Mouse (Mus musculus) adipose tissue, adult 10 weeks (tissue): Measurements from ENCODE around the gene Grm4. TPM values are rescaled to one million over a fixed set of nuclear protein-coding genes. Genes with fewer than 3 reads are reported as not detected.

Source experiments
- polyA plus RNA-seq: library from polyadenylated mRNA; stranded (reverse); fragments of 350-450 nt; fragmentation: Illumina TruSeq; extraction: RNeasy Lipid Tissue Mini Kit (QIAGEN cat#74804); gene quantifications from one replicate; pipeline ENCODE4 v1.2.3, GENCODE M21; 2014; ENCODE audit warnings: low read depth, low replicate concordance

The Grm4 gene
- polyA plus RNA-seq: not detected

GRCm38 (mm10) chr17:27521303-27521702 lies at the start of gene Grm4:
Gene Grm4 (minus strand): TSS chr17:27521403.

GRCm38 (mm10) chr17:27565163-27565941 lies 44.1 kb upstream of the Grm4 start, which contains the start of gene AI413582:
Gene AI413582 (minus strand): TSS chr17:27565756.

GRCm38 (mm10) chr17:27556315-27557011 lies 35.3 kb upstream of the Grm4 start, which contains the start of gene Hmga1:
Gene Hmga1 (plus strand): TSS chr17:27556497.

Other genes with a start within 250 kb of the Grm4 start
- 35.1 TPM for gene Hmga1, start 35.1 kb upstream of the Grm4 start, polyA plus RNA-seq
- 27.0 TPM for gene AI413582, start 44.4 kb upstream of the Grm4 start, polyA plus RNA-seq
- gene Nudt3, start 102.1 kb upstream of the Grm4 start, polyA plus RNA-seq: 74.8 TPM
- gene RPS10-NUDT3, start 113.8 kb upstream of the Grm4 start, polyA plus RNA-seq: not detected
- gene Rps10, start 115.3 kb upstream of the Grm4 start, polyA plus RNA-seq: 1,364 TPM
- 14.0 TPM for gene Pacsin1, start 134.1 kb upstream of the Grm4 start, polyA plus RNA-seq
- gene Spdef, start 207.6 kb upstream of the Grm4 start, polyA plus RNA-seq: 1.3 TPM